Mouse (Mus musculus) midbrain, embryonic 14.5 days (tissue): Measurements from ENCODE around the gene Tfpi. TPM values are rescaled to one million over a fixed set of nuclear protein-coding genes. Genes with fewer than 3 reads are reported as not detected.

Experiments
- ATAC-seq: fragments of 200-750 bp; cut with Nextera tagmentation; 2 replicates; pipeline ENCODE4 v1.8.0; 2017; ENCODE audit warnings: moderate number of reproducible peaks, moderate library complexity; ENCODE audit not compliant: low FRiP score, low TSS enrichment
- DNase-seq: peaks from one replicate; pipeline ENCODE4 v3.0.0-alpha.2; 2015
- H3K27ac ChIP-seq: fragments of 300-500 bp; sonication (generic); replicated peaks from 2 replicates; pipeline ENCODE4 v1.5.1; 2014; ENCODE audit warnings: mild to moderate bottlenecking, low read depth, low read length, moderate library complexity
- H3K27me3 ChIP-seq: fragments of 300-500 bp; sonication (generic); 2 replicates; pipeline ENCODE4 v1.6.1; 2014; ENCODE audit warnings: low read length, control low read depth, mixed read lengths; ENCODE audit not compliant: control insufficient read depth, insufficient read depth
- H3K36me3 ChIP-seq: fragments of 300-500 bp; sonication (generic); 2 replicates; pipeline ENCODE4 v1.6.1; 2014; ENCODE audit warnings: low read length, control low read depth; ENCODE audit not compliant: control insufficient read depth, insufficient read depth
- H3K4me1 ChIP-seq: fragments of 300-500 bp; sonication (generic); 2 replicates; pipeline ENCODE4 v1.6.1; 2014; ENCODE audit warnings: mild to moderate bottlenecking, antibody characterized with exemption, low read length, control low read depth; ENCODE audit not compliant: control insufficient read depth, insufficient read depth
- H3K4me2 ChIP-seq: fragments of 300-500 bp; sonication (generic); 2 replicates; pipeline ENCODE4 v1.6.1; 2014; ENCODE audit warnings: mild to moderate bottlenecking, low read length, moderate library complexity
- H3K4me3 ChIP-seq: fragments of 300-500 bp; sonication (generic); replicated peaks from 2 replicates; pipeline ENCODE4 v1.5.1; 2014; ENCODE audit warnings: low read depth, low read length
- H3K9ac ChIP-seq: fragments of 300-500 bp; sonication (generic); replicated peaks from 2 replicates; pipeline ENCODE4 v1.6.1; 2014; ENCODE audit warnings: mild to moderate bottlenecking, low read length, moderate library complexity
- H3K9me3 ChIP-seq: fragments of 300-500 bp; sonication (generic); 2 replicates; pipeline ENCODE4 v1.6.1; 2016; ENCODE audit warnings: low read length, control low read depth, mixed read lengths; ENCODE audit not compliant: control insufficient read depth
- WGBS: fragments of 180-500 bp; shearing (Covaris S2); extraction: QIAGEN DNeasy Blood & Tissue Kit; methylation state at CpG from one replicate; pipeline ENCODE4 v1.1.7; 2014; 5-methylcytosine and 5-hydroxymethylcytosine counted together
- polyA plus RNA-seq: library from polyadenylated mRNA; unstranded; fragments of >200 nt; fragmentation: Nextera tagmentation; extraction: Ambion mirVana; gene quantifications from 2 replicates; pipeline ENCODE4 v1.2.1, GENCODE M21; 2014

Tfpi gene
- polyA plus RNA-seq, 1 experiment from 2014 or later = 17.7 TPM

GRCm38 (mm10) chr2:84428836-84429235 lies 47.7 kb downstream of the Tfpi start:
- WGBS = 68% methylated on average over 3 of the region's 3 CpGs
- no peaks in the 10 kb centered on the region for H3K9me3 ChIP-seq
- H3K9ac ChIP-seq = no peak overlapping the region
- no peaks in the 10 kb centered on the region for H3K36me3 ChIP-seq
- no peak overlapping the region for H3K4me3 ChIP-seq
- H3K27me3 ChIP-seq = no peaks in the 10 kb centered on the region
- DNase-seq (no peak), ATAC-seq (no peak)
- H3K4me1 ChIP-seq = no peaks in the 10 kb centered on the region
- no peak overlapping the region for H3K4me2 ChIP-seq
- H3K27ac ChIP-seq = no peak overlapping the region

- no peaks in the 10 kb centered on the region for H3K4me1 ChIP-seq
- no peak overlapping the region for H3K27ac ChIP-seq
- H3K9me3 ChIP-seq = no peaks in the 10 kb centered on the region
- no peak overlapping the region for H3K4me2 ChIP-seq
- H3K4me3 ChIP-seq = no peak overlapping the region
- no peak for ATAC-seq
- no peaks in the 10 kb centered on the region for H3K27me3 ChIP-seq
- H3K9ac ChIP-seq = no peak overlapping the region
- H3K36me3 ChIP-seq = no peaks in the 10 kb centered on the region
- WGBS = 94% methylated on average over 4 of the region's 4 CpGs
- no peak for DNase-seq
These were observed 50.0 kb downstream of the Tfpi start for GRCm38 (mm10) chr2:84426531-84426930.

- DNase-seq = peak; percentile 66
- WGBS = 1% methylated on average over 10 of the region's 10 CpGs
- no peak; the same call in 1 of the 2 replicates for ATAC-seq
- peak within 1 kb of the TSS; percentile 24 for H3K4me3 ChIP-seq
- no peaks in the 10 kb centered on the region for H3K36me3 ChIP-seq
- no peaks in the 10 kb centered on the region for H3K4me1 ChIP-seq
- H3K4me2 ChIP-seq = peak within 1 kb of the TSS; percentile 50
- H3K9me3 ChIP-seq = no peaks in the 10 kb centered on the region
- H3K27ac ChIP-seq = no peak within 1 kb of the TSS
- H3K27me3 ChIP-seq = no peaks in the 10 kb centered on the region
- H3K9ac ChIP-seq = peak within 1 kb of the TSS; percentile 18; the same call in 1 of the 2 replicates
These were observed 51.4 kb downstream of the Tfpi start, which contains the start of gene Calcrl for GRCm38 (mm10) chr2:84425138-84425537. Calcrl (minus strand) TSS chr2:84425411.

- Histone ChIP-seq H3K9ac (no peak overlapping the region), H3K4me2 (no peak overlapping the region), H3K9me3 (peaks cover 5% of the 10 kb centered on the region), H3K4me1 (no peaks in the 10 kb centered on the region), H3K27ac (no peak overlapping the region), H3K36me3 (no peaks in the 10 kb centered on the region), H3K4me3 (no peak overlapping the region), H3K27me3 (no peaks in the 10 kb centered on the region)
- WGBS = 71% methylated on average over 4 of the region's 4 CpGs
- DNase-seq = no peak
- no peak for ATAC-seq
These were observed 60.1 kb downstream of the Tfpi start for GRCm38 (mm10) chr2:84416501-84416900.

- H3K27ac ChIP-seq = no peak overlapping the region
- no peak overlapping the region for H3K4me2 ChIP-seq
- no peak overlapping the region for H3K4me3 ChIP-seq
- H3K9me3 ChIP-seq = peaks cover 5% of the 10 kb centered on the region
- no peaks in the 10 kb centered on the region for H3K4me1 ChIP-seq
- no peak for DNase-seq
- H3K36me3 ChIP-seq = no peaks in the 10 kb centered on the region
- no peak for ATAC-seq
- H3K27me3 ChIP-seq = no peaks in the 10 kb centered on the region
- H3K9ac ChIP-seq = no peak overlapping the region
These were observed 66.6 kb downstream of the Tfpi start for GRCm38 (mm10) chr2:84409796-84410592.

- no peaks in the 10 kb centered on the region for H3K4me1 ChIP-seq
- no peak overlapping the region for H3K4me3 ChIP-seq
- H3K9ac ChIP-seq = no peak overlapping the region
- H3K36me3 ChIP-seq = no peaks in the 10 kb centered on the region
- no peak for DNase-seq
- no peak for ATAC-seq
- H3K9me3 ChIP-seq = no peaks in the 10 kb centered on the region
- no peak overlapping the region for H3K4me2 ChIP-seq
- H3K27me3 ChIP-seq = no peaks in the 10 kb centered on the region
- 80% methylated on average over 3 of the region's 3 CpGs for WGBS
- no peak overlapping the region for H3K27ac ChIP-seq
These were observed 71.7 kb downstream of the Tfpi start for GRCm38 (mm10) chr2:84404834-84405233.

- no peaks in the 10 kb centered on the region for H3K4me1 ChIP-seq
- ATAC-seq (no peak), DNase-seq (no peak)
- 92% methylated on average over 3 of the region's 3 CpGs for WGBS
- H3K9ac ChIP-seq = no peak overlapping the region
- H3K27ac ChIP-seq = no peak overlapping the region
- no peaks in the 10 kb centered on the region for H3K36me3 ChIP-seq
- no peak overlapping the region for H3K4me3 ChIP-seq
- no peak overlapping the region for H3K4me2 ChIP-seq
- H3K9me3 ChIP-seq = no peaks in the 10 kb centered on the region
- H3K27me3 ChIP-seq = no peaks in the 10 kb centered on the region
These were observed 73.9 kb downstream of the Tfpi start for GRCm38 (mm10) chr2:84402713-84403112.

GRCm38 (mm10) chr2:84396557-84396956 lies 80.0 kb downstream of the Tfpi start:
- no peak overlapping the region for H3K9ac ChIP-seq
- no peaks in the 10 kb centered on the region for H3K9me3 ChIP-seq
- no peaks in the 10 kb centered on the region for H3K27me3 ChIP-seq
- no peaks in the 10 kb centered on the region for H3K36me3 ChIP-seq
- DNase-seq (no peak), ATAC-seq (no peak)
- no peak overlapping the region for H3K4me2 ChIP-seq
- no peak overlapping the region for H3K4me3 ChIP-seq
- no peaks in the 10 kb centered on the region for H3K4me1 ChIP-seq
- WGBS = 67% methylated on average over 4 of the region's 4 CpGs
- no peak overlapping the region for H3K27ac ChIP-seq

- no peaks in the 10 kb centered on the region for H3K36me3 ChIP-seq
- no peak overlapping the region for H3K4me2 ChIP-seq
- no peaks in the 10 kb centered on the region for H3K4me1 ChIP-seq
- no peak overlapping the region for H3K4me3 ChIP-seq
- no peak for DNase-seq
- H3K9me3 ChIP-seq = no peaks in the 10 kb centered on the region
- 95% methylated on average over 4 of the region's 4 CpGs for whole genome bisulfite sequencing
- no peak overlapping the region for H3K9ac ChIP-seq
- no peak overlapping the region for H3K27ac ChIP-seq
- ATAC-seq = no peak
- no peaks in the 10 kb centered on the region for H3K27me3 ChIP-seq
These were observed 83.3 kb downstream of the Tfpi start for GRCm38 (mm10) chr2:84393236-84393635.
